Mouse (Mus musculus) neural tube, embryonic 10.5 days (tissue): ENCODE measurements around the gene Rasl10b.
A peak's percentile ranks its signal among the peaks of the same experiment; 100 is the strongest.

ENCODE experiments used
- DNase-seq: peaks from one replicate; pipeline ENCODE4 v3.0.0-alpha.2; 2017; ENCODE audit warnings: low spot score; ENCODE audit errors: extremely low spot score

Rasl10b gene

GRCm38 (mm10) chr11:83462711-83463244 lies 53.8 kb downstream of the Rasl10b start, which contains the start of gene Mmp28:
Mmp28 (minus strand) TSS chr11:83463071.
- peak; percentile 67 for DNase-seq

- DNase-seq = peak; percentile 11
Measured at GRCm38 (mm10) chr11:83465976-83466375, 57.0 kb downstream of the Rasl10b start.

GRCm38 (mm10) chr11:83467120-83467652 lies 58.2 kb downstream of the Rasl10b start:
- DNase-seq = no peak

GRCm38 (mm10) chr11:83468765-83469164 lies 59.8 kb downstream of the Rasl10b start:
- DNase-seq = no peak
